Mouse (Mus musculus) kidney, postnatal 14 days (tissue): ENCODE measurements around the gene Rps21.
"Not testable (repeated sequence)": the region's sequence is repeated elsewhere in the genome, so short reads cannot be mapped to it uniquely, and the experiment has no call there.

Source experiments
- DNase-seq: peaks from one replicate; pipeline ENCODE4 v3.0.0; 2022; ENCODE audit warnings: mixed read lengths

The Rps21 gene

GRCm38 (mm10) chr2:180230482-180230881, 26.7 kb upstream of the Rps21 start:
- DNase-seq, result no peak

DNA sequence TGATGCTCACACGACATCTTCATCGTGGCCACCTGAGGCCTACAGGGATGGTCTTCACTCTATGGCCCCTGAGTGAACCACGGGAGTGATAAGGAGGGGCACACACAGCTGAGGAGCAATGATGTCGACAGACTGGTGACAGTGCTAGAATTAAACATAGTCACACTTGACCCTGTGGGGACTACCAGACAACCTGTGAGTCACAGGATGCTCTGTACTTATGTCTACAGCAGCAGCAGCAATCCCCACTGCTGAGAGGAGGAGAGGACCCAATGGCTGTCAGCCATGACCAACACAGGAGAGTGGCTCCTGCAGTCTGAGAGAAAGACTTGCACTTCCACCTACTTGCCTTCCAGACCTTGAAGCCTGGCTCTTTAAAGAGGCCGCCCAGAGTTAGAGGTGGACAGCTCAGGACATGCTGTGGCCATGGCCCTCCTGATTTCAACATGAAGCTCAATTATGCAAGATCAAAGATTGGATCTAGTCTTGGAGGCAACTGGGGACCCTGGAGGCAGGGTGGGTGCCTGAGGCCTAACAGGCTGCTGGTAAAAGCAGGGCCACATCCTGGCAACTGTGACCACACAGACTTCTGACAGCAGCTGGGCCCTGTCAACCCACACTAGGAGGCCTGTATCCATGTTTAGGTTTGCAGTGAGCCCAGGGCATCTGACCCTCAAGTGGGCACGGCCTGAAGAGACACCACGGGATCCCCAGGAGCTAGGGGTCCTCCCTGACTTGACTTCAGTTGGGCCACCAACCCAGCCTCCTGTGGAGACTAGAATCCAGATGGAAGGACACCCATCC, 23.9 kb upstream of the Rps21 start:
- no peak for DNase-seq

GRCm38 (mm10) chr2:180234353-180234752, 22.8 kb upstream of the Rps21 start:
- no peak for DNase-seq

GRCm38 (mm10) chr2:180234980-180235379, 22.2 kb upstream of the Rps21 start:
- DNase-seq, result peak; percentile 60

DNA sequence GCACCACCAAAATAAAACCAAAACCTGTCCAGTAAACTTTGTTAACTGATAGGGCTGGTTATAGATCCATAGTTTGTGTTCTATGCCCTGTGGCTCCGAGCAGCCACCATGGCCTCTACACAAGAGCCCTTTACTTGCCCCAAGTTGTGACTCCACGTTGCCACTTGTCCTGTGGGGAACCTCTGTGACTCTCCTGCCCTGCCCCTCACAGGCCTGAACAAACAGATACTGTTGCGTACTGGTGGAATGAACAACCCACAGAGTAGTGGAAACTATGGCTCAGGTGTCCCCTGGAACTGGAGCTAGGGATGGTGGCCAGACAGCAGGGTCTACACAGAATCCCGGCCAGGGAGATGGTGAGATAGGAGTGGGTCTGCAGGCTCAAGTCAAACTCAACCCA, 21.4 kb upstream of the Rps21 start:
- DNase-seq, result no peak

DNA sequence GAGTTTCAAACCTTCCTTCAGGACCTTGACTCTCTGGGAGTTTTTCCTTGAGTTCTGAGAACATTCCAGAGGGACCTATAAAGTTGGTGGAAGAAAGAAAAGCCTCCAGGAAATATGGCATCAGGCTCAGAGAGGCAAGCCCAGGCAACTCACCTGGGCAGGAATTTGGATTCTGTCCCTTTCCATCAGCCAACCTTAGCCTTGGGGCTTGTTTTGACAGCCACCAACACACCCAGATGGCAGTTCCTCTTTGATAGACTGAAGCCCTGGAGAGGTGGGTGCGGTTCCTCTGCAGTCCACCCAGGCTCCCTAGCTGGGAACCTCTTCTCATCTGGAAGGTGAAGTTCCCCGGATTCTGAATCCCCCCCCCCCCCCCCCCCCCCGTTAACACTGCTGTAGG, 20.7 kb upstream of the Rps21 start:
- DNase-seq, result no peak

DNA sequence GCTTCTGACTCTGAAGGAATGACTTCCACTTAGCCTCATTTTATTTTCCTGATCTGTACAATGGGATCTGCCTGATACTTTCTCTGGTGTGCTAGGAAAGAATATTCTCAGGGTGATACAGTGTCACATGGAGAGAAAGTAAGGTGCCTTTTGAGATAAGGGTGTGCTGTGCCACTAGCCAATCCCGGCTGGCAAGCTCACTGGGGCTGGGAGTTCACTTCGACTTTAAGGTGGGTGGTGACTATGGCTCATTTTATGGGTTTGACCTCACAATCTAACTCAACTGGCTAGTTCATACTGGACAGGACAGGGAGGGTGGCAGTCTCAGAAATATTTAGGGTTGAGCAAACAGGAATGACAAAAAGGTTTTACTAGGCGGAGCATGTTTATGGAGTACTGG, 20.2 kb upstream of the Rps21 start:
- DNase-seq, result no peak

- DNase-seq, result no peak
Observed at GRCm38 (mm10) chr2:180237601-180238345, 19.4 kb upstream of the Rps21 start.

GRCm38 (mm10) chr2:180238591-180238990, 18.6 kb upstream of the Rps21 start:
- no peak for DNase-seq

GRCm38 (mm10) chr2:180243108-180243507, 14.1 kb upstream of the Rps21 start:
- DNase-seq, result no peak

DNA sequence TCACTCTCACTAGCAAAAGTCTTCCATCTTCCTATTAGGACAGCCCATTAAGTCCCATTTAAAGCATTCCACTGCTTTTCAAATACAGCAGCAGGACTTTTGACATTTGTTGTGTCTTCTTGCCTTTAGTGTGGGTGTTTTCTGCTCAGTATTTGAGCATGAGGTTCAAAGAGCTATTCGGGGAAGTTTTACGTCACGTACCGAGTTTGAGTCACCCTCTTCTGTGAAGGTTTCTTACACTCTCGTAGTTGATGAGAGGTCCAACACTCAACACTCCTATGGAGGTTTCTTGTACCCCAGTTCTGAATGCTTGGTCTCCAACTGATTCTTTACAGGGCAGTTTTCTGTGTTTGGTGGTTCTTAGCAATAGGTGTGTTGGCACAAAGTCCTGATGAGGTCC, 9.3 kb upstream of the Rps21 start:
- no peak for DNase-seq

- DNase-seq, result no peak
Observed at GRCm38 (mm10) chr2:180248947-180249660, 8.1 kb upstream of the Rps21 start.

DNA sequence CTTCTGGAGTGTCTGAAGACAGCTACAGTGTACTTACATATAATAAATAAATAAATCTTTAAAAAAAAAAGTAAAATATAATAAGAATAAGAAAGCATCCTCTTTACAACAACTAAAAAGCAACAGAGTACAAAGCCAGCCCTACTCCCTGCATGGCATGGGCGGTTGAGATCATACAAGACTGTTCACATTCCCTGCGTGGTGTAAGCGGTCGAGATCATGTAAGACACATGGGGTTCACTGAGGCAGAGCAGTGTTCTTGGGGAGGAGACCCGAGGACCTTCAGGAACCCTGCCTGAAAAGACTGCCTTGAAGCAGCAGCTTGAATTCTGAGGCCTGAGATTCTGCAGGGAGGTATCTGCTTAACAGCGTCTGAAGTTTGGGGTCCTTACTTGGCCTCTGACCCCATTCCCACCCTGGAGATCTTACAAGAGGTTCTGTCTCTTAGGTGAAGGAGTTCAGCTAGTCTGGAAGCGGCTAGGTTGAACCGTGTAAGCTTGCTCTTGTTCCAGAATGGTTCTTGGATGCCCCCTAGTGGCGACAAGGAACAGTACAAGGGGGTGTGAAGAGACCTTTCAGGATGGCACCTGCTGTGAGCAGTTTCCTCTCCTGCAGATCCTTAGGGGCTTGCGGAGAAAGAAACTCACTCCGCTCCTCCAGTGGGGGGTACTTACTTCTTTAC, 6.1 kb upstream of the Rps21 start:
- peak; percentile 89 for DNase-seq

GRCm38 (mm10) chr2:180251838-180252237, 5.3 kb upstream of the Rps21 start:
- no peak for DNase-seq

- no peak for DNase-seq
Observed at GRCm38 (mm10) chr2:180254436-180255209, 2.6 kb upstream of the Rps21 start.

DNA sequence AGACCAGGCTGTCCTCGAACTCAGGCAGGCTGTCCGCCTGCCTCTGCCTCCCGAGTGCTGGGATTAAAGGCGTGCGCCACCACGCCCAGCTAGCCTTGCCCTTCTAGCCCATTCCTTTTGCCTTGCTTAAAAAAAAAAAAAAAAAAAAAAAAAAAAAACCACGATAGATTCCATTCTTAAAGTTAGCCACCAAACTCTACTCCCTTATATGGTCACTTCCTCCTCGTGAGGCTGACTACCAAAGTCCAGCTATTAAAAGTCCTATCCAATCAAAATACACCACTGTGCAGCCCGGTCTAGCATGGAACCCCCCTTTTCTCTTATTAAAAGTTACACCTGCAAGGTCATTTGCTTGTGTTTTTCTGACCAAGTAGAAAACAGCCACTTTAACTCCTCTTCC, 1.5 kb upstream of the Rps21 start:
- DNase-seq, result no peak

- no peak for DNase-seq
Observed at GRCm38 (mm10) chr2:180256296-180257000, 729 bp upstream of the Rps21 start.

- no peak for DNase-seq
Observed at GRCm38 (mm10) chr2:180257963-180258865, 1.0 kb downstream of the Rps21 start.

GRCm38 (mm10) chr2:180258951-180259484, 1.8 kb downstream of the Rps21 start:
- DNase-seq, result not testable (repeated sequence)
